Mouse (Mus musculus) MEL (cell line): ENCODE results near the gene Galnt18. TPM values are rescaled to one million over a fixed set of nuclear protein-coding genes. Genes with fewer than 3 reads are reported as not detected.
A peak's percentile ranks its signal among the peaks of the same experiment; 100 is the strongest.

Source experiments
- DNase-seq: peaks from one replicate; pipeline ENCODE4 v3.0.0; 2011; ENCODE audit warnings: low read depth, low spot score
- H3K27ac ChIP-seq: 2 replicates; pipeline ENCODE4 v1.5.1; 2012; ENCODE audit warnings: low read depth, mild to moderate bottlenecking, control low read depth, low read length, moderate library complexity; ENCODE audit not compliant: control insufficient read depth
- H3K27me3 ChIP-seq, 2 experiments: fragments of 150-350 bp in 1 of 2; sonication (generic) in 1 of 2; 2 replicates each; pipeline ENCODE4 v1.6.1; 2012; ENCODE audit warnings: low read length in 2 of 2, mild to moderate bottlenecking in 2 of 2, improper control_type of control experiment in 1 of 2, moderate library complexity in 1 of 2; ENCODE audit not compliant: insufficient read depth in 2 of 2, control insufficient read depth in 1 of 2
- H3K36me3 ChIP-seq, 2 experiments: 2 replicates each; pipeline ENCODE4 v1.6.1; 2012 to 2014; ENCODE audit warnings: low read length in 2 of 2, improper control_type of control experiment in 1 of 2, inconsistent platforms in 1 of 2, mild to moderate bottlenecking in 1 of 2; ENCODE audit not compliant: insufficient read depth in 2 of 2, control insufficient read depth in 1 of 2
- H3K4me1 ChIP-seq, 2 experiments: fragments of 150-350 bp in 1 of 2; sonication (generic) in 1 of 2; 2 replicates each; pipeline ENCODE4 v1.6.1; 2012; ENCODE audit warnings: low read length in 2 of 2, improper control_type of control experiment in 1 of 2, mild to moderate bottlenecking in 1 of 2; ENCODE audit not compliant: insufficient read depth in 2 of 2, control insufficient read depth in 1 of 2
- H3K4me3 ChIP-seq, 2 experiments: fragments of 150-350 bp in 1 of 2; sonication (generic) in 1 of 2; 2 replicates each; pipeline ENCODE4 v1.5.1; 2012; ENCODE audit warnings: low read depth in 2 of 2, low read length in 2 of 2, mild to moderate bottlenecking in 2 of 2, moderate library complexity in 2 of 2, control low read depth in 1 of 2, improper control_type of control experiment in 1 of 2; ENCODE audit not compliant: control insufficient read depth in 1 of 2, insufficient read depth in 1 of 2
- H3K79me2 ChIP-seq: 2 replicates; pipeline ENCODE4 v1.6.1; 2012; ENCODE audit warnings: mild to moderate bottlenecking, low read length, moderate library complexity; ENCODE audit not compliant: control insufficient read depth, poor library complexity, insufficient read depth
- H3K9ac ChIP-seq: 2 replicates; pipeline ENCODE4 v1.6.1; 2012; ENCODE audit warnings: low read depth, mild to moderate bottlenecking, control low read depth, low read length, moderate library complexity; ENCODE audit not compliant: control insufficient read depth, poor library complexity, severe bottlenecking
- H3K9me3 ChIP-seq: fragments of 150-350 bp; sonication (generic); replicated peaks from 2 replicates; pipeline ENCODE4 v1.6.1; 2012; ENCODE audit warnings: mild to moderate bottlenecking, low read length, improper control_type of control experiment, moderate library complexity; ENCODE audit not compliant: insufficient read depth
- BHLHE40 ChIP-seq: IDR thresholded peaks from 2 replicates; pipeline ENCODE4 v1.6.1; 2012; ENCODE audit warnings: low read depth, mild to moderate bottlenecking, inconsistent platforms, low read length, improper control_type of control experiment, borderline replicate concordance
- CTCF ChIP-seq, 3 experiments: IDR thresholded peaks in 2 of 3; conservative IDR thresholded peaks in 1 of 3; 2 replicates each; pipeline ENCODE4 v1.5.1; 2011 to 2012; ENCODE audit warnings: low read length in 3 of 3, low read depth in 2 of 3, mild to moderate bottlenecking in 2 of 3, improper control_type of control experiment in 1 of 3, inconsistent platforms in 1 of 3, mixed read lengths in 1 of 3, moderate library complexity in 1 of 3; ENCODE audit not compliant: control insufficient read depth in 1 of 3, insufficient read depth in 1 of 3, poor library complexity in 1 of 3, severe bottlenecking in 1 of 3
- E2F4 ChIP-seq: IDR thresholded peaks from 2 replicates; pipeline ENCODE4 v1.6.1; 2011; ENCODE audit warnings: low read depth, low read length, improper control_type of control experiment, borderline replicate concordance
- ELF1 ChIP-seq: IDR thresholded peaks from 2 replicates; pipeline ENCODE4 v1.6.1; 2014; ENCODE audit warnings: low read depth, mild to moderate bottlenecking, inconsistent platforms, low read length, improper control_type of control experiment, moderate library complexity
- GABPA ChIP-seq: IDR thresholded peaks from 2 replicates; pipeline ENCODE4 v1.6.1; 2012; ENCODE audit warnings: low read depth, mild to moderate bottlenecking, inconsistent platforms, low read length, improper control_type of control experiment, moderate library complexity
- GATA1 ChIP-seq: IDR thresholded peaks from 2 replicates; pipeline ENCODE4 v1.6.1; 2011; ENCODE audit warnings: low read depth, low read length, improper control_type of control experiment
- HCFC1 ChIP-seq: IDR thresholded peaks from 2 replicates; pipeline ENCODE4 v1.6.1; 2012; ENCODE audit warnings: low read depth, mild to moderate bottlenecking, inconsistent platforms, low read length, improper control_type of control experiment, moderate library complexity
- MAFK ChIP-seq: IDR thresholded peaks from 2 replicates; pipeline ENCODE4 v1.6.1; 2011; ENCODE audit warnings: low read depth, mild to moderate bottlenecking, low read length, improper control_type of control experiment, borderline replicate concordance
- MAZ ChIP-seq: IDR thresholded peaks from 2 replicates; pipeline ENCODE4 v1.6.1; 2012; ENCODE audit warnings: low read depth, mild to moderate bottlenecking, inconsistent platforms, low read length, improper control_type of control experiment
- MEF2A ChIP-seq: IDR thresholded peaks from 2 replicates; pipeline ENCODE4 v1.6.1; 2014; ENCODE audit warnings: low read depth, mild to moderate bottlenecking, inconsistent platforms, low read length, improper control_type of control experiment; ENCODE audit not compliant: poor library complexity, insufficient replicate concordance, severe bottlenecking; ENCODE audit errors: extremely low read depth
- MXI1 ChIP-seq: IDR thresholded peaks from 2 replicates; pipeline ENCODE4 v1.6.1; 2011; ENCODE audit warnings: mild to moderate bottlenecking, low read depth, low read length, improper control_type of control experiment
- MYC ChIP-seq: IDR thresholded peaks from 2 replicates; pipeline ENCODE4 v1.6.1; 2011; ENCODE audit warnings: low read depth, mild to moderate bottlenecking, low read length, improper control_type of control experiment, moderate library complexity
- NELFE ChIP-seq: IDR thresholded peaks from 2 replicates; pipeline ENCODE4 v1.6.1; 2011; ENCODE audit warnings: low read depth, low read length, improper control_type of control experiment
- POLR2AphosphoS2 ChIP-seq: IDR thresholded peaks from 2 replicates; pipeline ENCODE4 v1.6.1; 2011; ENCODE audit warnings: low read length, improper control_type of control experiment
- RAD21 ChIP-seq: IDR thresholded peaks from 2 replicates; pipeline ENCODE4 v1.6.1; 2011; ENCODE audit warnings: mild to moderate bottlenecking, low read depth, low read length, improper control_type of control experiment
- RCOR1 ChIP-seq: IDR thresholded peaks from 2 replicates; pipeline ENCODE4 v1.6.1; 2012; ENCODE audit warnings: low read depth, mild to moderate bottlenecking, inconsistent platforms, low read length, improper control_type of control experiment
- SIN3A ChIP-seq: IDR thresholded peaks from 2 replicates; pipeline ENCODE4 v1.6.1; 2012; ENCODE audit warnings: low read length, improper control_type of control experiment, inconsistent platforms
- SMC3 ChIP-seq: IDR thresholded peaks from 2 replicates; pipeline ENCODE4 v1.6.1; 2011; ENCODE audit warnings: low read depth, low read length, improper control_type of control experiment
- TBP ChIP-seq: IDR thresholded peaks from 2 replicates; pipeline ENCODE4 v1.8.0; 2011; ENCODE audit warnings: low read depth, low read length, improper control_type of control experiment
- TCF12 ChIP-seq: IDR thresholded peaks from 2 replicates; pipeline ENCODE4 v1.6.1; 2014; ENCODE audit warnings: low read depth, mild to moderate bottlenecking, inconsistent platforms, low read length, improper control_type of control experiment, moderate library complexity
- ZKSCAN1 ChIP-seq: IDR thresholded peaks from 2 replicates; pipeline ENCODE4 v1.6.1; 2012; ENCODE audit warnings: low read depth, mild to moderate bottlenecking, inconsistent platforms, low read length, improper control_type of control experiment, moderate library complexity
- polyA plus RNA-seq, 2 experiments: library from polyadenylated mRNA; stranded (reverse) in 1 of 2; unstranded in 1 of 2; fragments of >175 nt in 1 of 2; fragments of >200 nt in 1 of 2; gene quantifications; 2 replicates each; pipeline versions ENCODE4 v1.2.1 to v1.2.4; 2012; ENCODE audit warnings: low replicate concordance in 2 of 2, low read depth in 1 of 2; ENCODE audit not compliant: insufficient read length in 2 of 2, insufficient read depth in 1 of 2, missing spikeins in 1 of 2
- total RNA-seq: library from RNA; depleted of rRNA; stranded (reverse); fragments of 300-350 nt; gene quantifications from 2 replicates; pipeline ENCODE4 v1.2.3, GENCODE M21; 2012

The Galnt18 gene
- total and polyA plus RNA-seq, 3 experiments, result not detected

- no peaks in the 10 kb centered on the region for H3K36me3 ChIP-seq
- DNase-seq, result peak; percentile 11
- H3K9me3 ChIP-seq, result no peaks in the 10 kb centered on the region
- no peak overlapping the region for H3K27ac ChIP-seq
- H3K79me2 ChIP-seq, result no peaks in the 10 kb centered on the region
- TF ChIP-seq RAD21 (peak; percentile 21), NELFE (no peak), CTCF (IDR thresholded peaks at IDR 0.05 in 2 of 3, conservative IDR thresholded peaks at IDR 0.05 in 1 of 3; ENCODE audit: control insufficient read depth in 1 of 3, insufficient read depth in 1 of 3, low read depth in 2 of 3, low read length in 3 of 3, poor library complexity in 1 of 3, severe bottlenecking in 1 of 3) (peak; percentile 51 to 67 (median 54)), TCF12 (no peak), SMC3 (peak; percentile 56)
- H3K9ac ChIP-seq, result no peak overlapping the region
- H3K4me1 ChIP-seq, result no peaks in the 10 kb centered on the region
- no peak overlapping the region for H3K4me3 ChIP-seq
- no peaks in the 10 kb centered on the region for H3K27me3 ChIP-seq
These were observed 2.3 kb upstream of the Galnt18 start for GRCm38 (mm10) chr7:111782126-111782525.

DNA sequence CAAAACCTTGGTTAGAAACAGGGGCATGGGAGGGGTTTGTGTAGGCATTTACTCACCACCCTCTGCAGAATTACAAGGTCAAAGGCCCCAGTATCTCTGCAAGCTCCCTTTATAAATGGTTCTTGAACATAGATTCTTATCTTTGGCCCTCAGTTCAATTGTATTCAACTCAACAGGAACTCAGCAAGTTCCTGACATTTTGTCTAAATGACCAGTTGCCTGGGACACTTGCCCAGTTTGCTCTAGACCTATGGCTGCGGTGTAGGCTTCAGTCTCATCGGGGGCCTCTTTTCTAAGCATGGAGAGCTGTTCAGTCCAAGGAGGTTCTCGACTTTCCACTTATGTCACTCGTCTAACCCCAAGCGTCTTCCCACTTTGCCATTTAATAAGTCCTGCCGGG lies 1.5 kb upstream of the Galnt18 start:
- no peak overlapping the region for H3K9ac ChIP-seq
- no peak for TF ChIP-seq RCOR1
- no peak for TF ChIP-seq TCF12
- TF ChIP-seq E2F4, result no peak
- TF ChIP-seq MAFK, result no peak
- TF ChIP-seq MYC, result no peak
- no peak for TF ChIP-seq MEF2A
- TF ChIP-seq MXI1, result no peak
- no peak for TF ChIP-seq BHLHE40
- no peak for TF ChIP-seq GABPA
- no peak for TF ChIP-seq ZKSCAN1
- TF ChIP-seq SIN3A, result no peak
- TF ChIP-seq ELF1, result no peak
- TF ChIP-seq HCFC1, result no peak
- no peak for TF ChIP-seq TBP
- TF ChIP-seq GATA1, result no peak
- no peak for TF ChIP-seq MAZ
- TF ChIP-seq RAD21, result no peak
- no peak for TF ChIP-seq CTCF (IDR thresholded peaks at IDR 0.05 in 2 of 3, conservative IDR thresholded peaks at IDR 0.05 in 1 of 3; ENCODE audit: control insufficient read depth in 1 of 3, insufficient read depth in 1 of 3, low read depth in 2 of 3, low read length in 3 of 3, poor library complexity in 1 of 3, severe bottlenecking in 1 of 3)
- no peak for TF ChIP-seq POLR2AphosphoS2

More for the DNA sequence above, 1.5 kb upstream of the Galnt18 start:
- H3K27ac ChIP-seq, result no peak overlapping the region
- H3K9me3 ChIP-seq, result no peaks in the 10 kb centered on the region
- no peak for DNase-seq
- H3K36me3 ChIP-seq, result no peaks in the 10 kb centered on the region
- no peaks in the 10 kb centered on the region for H3K27me3 ChIP-seq
- no peaks in the 10 kb centered on the region for H3K79me2 ChIP-seq
- no peaks in the 10 kb centered on the region for H3K4me1 ChIP-seq
- no peak overlapping the region for H3K4me3 ChIP-seq
